Mouse (Mus musculus): Measurements from ENCODE around the gene Cops2. TPM values are rescaled to one million over a fixed set of nuclear protein-coding genes. Genes with fewer than 3 reads are reported as not detected.

Gene Cops2
- polyA plus RNA-seq, 1 experiment from 2014 or later: 93.1 TPM

- Histone ChIP-seq H3K9me3 (no peaks in the 10 kb centered on the region), H3K27ac (no peak overlapping the region), H3K4me2 (replicated peaks) (no peak overlapping the region), H3K4me1 (no peaks in the 10 kb centered on the region), H3K36me3 (no peaks in the 10 kb centered on the region), H3K4me3 (no peak overlapping the region), H3K27me3 (no peaks in the 10 kb centered on the region), H3K9ac (no peak overlapping the region)
- ATAC-seq (ENCODE audit: insufficient number of reproducible peaks, insufficient read depth, low FRiP score, low TSS enrichment): no peak
- WGBS: 66% methylated on average over 7 of the region's 7 CpGs
Measured at GRCm38 (mm10) chr2:125791485-125791885, 67.5 kb downstream of the Cops2 start.

- Histone ChIP-seq H3K4me1 (no peaks in the 10 kb centered on the region), H3K9me3 (no peaks in the 10 kb centered on the region), H3K36me3 (no peaks in the 10 kb centered on the region), H3K27ac (no peak overlapping the region), H3K27me3 (no peaks in the 10 kb centered on the region), H3K4me3 (no peak overlapping the region), H3K4me2 (replicated peaks) (no peak overlapping the region), H3K9ac (no peak overlapping the region)
- no peak for ATAC-seq (ENCODE audit: insufficient number of reproducible peaks, insufficient read depth, low FRiP score, low TSS enrichment)
- WGBS: 91% methylated on average over 4 of the region's 4 CpGs
Measured at GRCm38 (mm10) chr2:125790242-125790641, 68.7 kb downstream of the Cops2 start.

- H3K4me2 ChIP-seq (replicated peaks): no peak overlapping the region
- no peaks in the 10 kb centered on the region for H3K36me3 ChIP-seq
- H3K9me3 ChIP-seq: no peaks in the 10 kb centered on the region
- H3K4me3 ChIP-seq: no peak overlapping the region
- no peak overlapping the region for H3K27ac ChIP-seq
- ATAC-seq (ENCODE audit: insufficient number of reproducible peaks, insufficient read depth, low FRiP score, low TSS enrichment): no peak
- H3K4me1 ChIP-seq: no peaks in the 10 kb centered on the region
- H3K9ac ChIP-seq: no peak overlapping the region
- 50% methylated on average over 5 of the region's 5 CpGs for WGBS
- H3K27me3 ChIP-seq: no peaks in the 10 kb centered on the region
Measured at GRCm38 (mm10) chr2:125789265-125789664, 69.7 kb downstream of the Cops2 start.

GRCm38 (mm10) chr2:125788785-125789184, 70.2 kb downstream of the Cops2 start:
- Histone ChIP-seq H3K27me3 (no peaks in the 10 kb centered on the region), H3K4me1 (no peaks in the 10 kb centered on the region), H3K27ac (no peak overlapping the region), H3K9me3 (no peaks in the 10 kb centered on the region), H3K4me2 (replicated peaks) (no peak overlapping the region), H3K4me3 (no peak overlapping the region), H3K36me3 (no peaks in the 10 kb centered on the region), H3K9ac (no peak overlapping the region)
- ATAC-seq (ENCODE audit: insufficient number of reproducible peaks, insufficient read depth, low FRiP score, low TSS enrichment): no peak
- WGBS: 77% methylated on average over 3 of the region's 3 CpGs

GRCm38 (mm10) chr2:125788351-125788750, 70.6 kb downstream of the Cops2 start:
- Histone ChIP-seq H3K27me3 (no peaks in the 10 kb centered on the region), H3K36me3 (no peaks in the 10 kb centered on the region), H3K4me3 (no peak overlapping the region), H3K9ac (no peak overlapping the region), H3K9me3 (no peaks in the 10 kb centered on the region), H3K4me1 (0 out of 2 replicates have a peak, but pooled peaks cover under 1% of the 10 kb centered on the region), H3K4me2 (replicated peaks) (no peak overlapping the region), H3K27ac (no peak overlapping the region)
- ATAC-seq (ENCODE audit: insufficient number of reproducible peaks, insufficient read depth, low FRiP score, low TSS enrichment): no peak

GRCm38 (mm10) chr2:125785021-125785420, 73.9 kb downstream of the Cops2 start:
- no peaks in the 10 kb centered on the region for H3K36me3 ChIP-seq

GRCm38 (mm10) chr2:125784392-125784791, 74.5 kb downstream of the Cops2 start:
- 40% methylated on average over 4 of the region's 4 CpGs for WGBS
- H3K27me3 ChIP-seq: no peaks in the 10 kb centered on the region
- no peaks in the 10 kb centered on the region for H3K36me3 ChIP-seq
- H3K27ac ChIP-seq: no peak overlapping the region
- H3K9me3 ChIP-seq: no peaks in the 10 kb centered on the region
- H3K9ac ChIP-seq: no peak overlapping the region
- ATAC-seq (ENCODE audit: insufficient number of reproducible peaks, insufficient read depth, low FRiP score, low TSS enrichment): no peak
- H3K4me3 ChIP-seq: no peak overlapping the region
- H3K4me1 ChIP-seq: peaks cover 20% of the 10 kb centered on the region
- no peak overlapping the region for H3K4me2 ChIP-seq (replicated peaks)

More at GRCm38 (mm10) chr2:125785021-125785420, 73.9 kb downstream of the Cops2 start:
- H3K9me3 ChIP-seq: no peaks in the 10 kb centered on the region
- no peak overlapping the region for H3K9ac ChIP-seq
- H3K4me2 ChIP-seq (replicated peaks): no peak overlapping the region
- H3K4me3 ChIP-seq: no peak overlapping the region
- peaks cover 20% of the 10 kb centered on the region for H3K4me1 ChIP-seq
- H3K27me3 ChIP-seq: no peaks in the 10 kb centered on the region
- WGBS: 62% methylated on average over 4 of the region's 4 CpGs
- H3K27ac ChIP-seq: no peak overlapping the region
- ATAC-seq (ENCODE audit: insufficient number of reproducible peaks, insufficient read depth, low FRiP score, low TSS enrichment): no peak

GRCm38 (mm10) chr2:125783868-125784267, 75.1 kb downstream of the Cops2 start:
- no peak overlapping the region for H3K4me3 ChIP-seq
- H3K27me3 ChIP-seq: no peaks in the 10 kb centered on the region
- no peak overlapping the region for H3K9ac ChIP-seq
- H3K27ac ChIP-seq: no peak overlapping the region
- H3K36me3 ChIP-seq: no peaks in the 10 kb centered on the region
- peaks cover 20% of the 10 kb centered on the region for H3K4me1 ChIP-seq
- 45% methylated on average over 4 of the region's 4 CpGs for WGBS
- no peak overlapping the region for H3K4me2 ChIP-seq (replicated peaks)
- no peak for ATAC-seq (ENCODE audit: insufficient number of reproducible peaks, insufficient read depth, low FRiP score, low TSS enrichment)
- H3K9me3 ChIP-seq: no peaks in the 10 kb centered on the region

GRCm38 (mm10) chr2:125782719-125783109, 76.2 kb downstream of the Cops2 start, which contains the start of gene Secisbp2l:
Secisbp2l (minus strand) TSS chr2:125782870.
- Histone ChIP-seq H3K9ac (peak within 1 kb of the TSS; percentile 84), H3K27me3 (no peaks in the 10 kb centered on the region), H3K4me1 (peaks cover 20% of the 10 kb centered on the region), H3K4me2 (replicated peaks) (peak within 1 kb of the TSS; percentile 54), H3K36me3 (no peaks in the 10 kb centered on the region), H3K9me3 (no peaks in the 10 kb centered on the region), H3K4me3 (peak within 1 kb of the TSS; percentile 88), H3K27ac (peak within 1 kb of the TSS; percentile 87)
- WGBS: under 1% methylated on average over 28 of the region's 28 CpGs
- ATAC-seq (ENCODE audit: insufficient number of reproducible peaks, insufficient read depth, low FRiP score, low TSS enrichment): peak; percentile 95

GRCm38 (mm10) chr2:125781978-125782718, 76.8 kb downstream of the Cops2 start:
- no peaks in the 10 kb centered on the region for H3K27me3 ChIP-seq
- no peaks in the 10 kb centered on the region for H3K9me3 ChIP-seq
- 4% methylated on average over 44 of the region's 44 CpGs for WGBS
- peak overlapping the region; percentile 88 for H3K4me3 ChIP-seq
- ATAC-seq (ENCODE audit: insufficient number of reproducible peaks, insufficient read depth, low FRiP score, low TSS enrichment): no peak
- peaks cover 20% of the 10 kb centered on the region for H3K4me1 ChIP-seq
- H3K36me3 ChIP-seq: no peaks in the 10 kb centered on the region
- H3K9ac ChIP-seq: peak overlapping the region; percentile 84
- H3K4me2 ChIP-seq (replicated peaks): peak overlapping the region; percentile 54
- peak overlapping the region; percentile 87 for H3K27ac ChIP-seq

GRCm38 (mm10) chr2:125781006-125781405, 77.9 kb downstream of the Cops2 start:
- Histone ChIP-seq H3K4me3 (peak overlapping the region; percentile 88; the same call in 1 of the 2 replicates), H3K9ac (peak overlapping the region; percentile 84; the same call in 1 of the 2 replicates)

More at GRCm38 (mm10) chr2:125781006-125781405, 77.9 kb downstream of the Cops2 start:
- ATAC-seq (ENCODE audit: insufficient number of reproducible peaks, insufficient read depth, low FRiP score, low TSS enrichment): no peak
- Histone ChIP-seq H3K36me3 (no peaks in the 10 kb centered on the region), H3K4me2 (replicated peaks) (peak overlapping the region; percentile 54), H3K27ac (no peak overlapping the region), H3K27me3 (no peaks in the 10 kb centered on the region), H3K9me3 (no peaks in the 10 kb centered on the region), H3K4me1 (peaks cover 20% of the 10 kb centered on the region)
- WGBS: 73% methylated on average over 2 of the region's 2 CpGs
